Mouse (Mus musculus) gastrocnemius, postnatal 10 days (tissue): ENCODE data around the gene Fndc9. TPM values are rescaled to one million over a fixed set of nuclear protein-coding genes. Genes with fewer than 3 reads are reported as not detected.
A peak's percentile ranks its signal among the peaks of the same experiment; 100 is the strongest.

Experiments
- DNase-seq: peaks from one replicate; pipeline ENCODE4 v3.0.0; 2021; ENCODE audit warnings: mixed read lengths
- total RNA-seq, 2 experiments: library from RNA; stranded (reverse); gene quantifications; 2 replicates each; pipeline ENCODE4 v1.2.3; 2021

The Fndc9 gene
- total RNA-seq, 2 experiments from 2014 or later = not detected

- DNase-seq = peak; percentile 40
Observed at GRCm38 (mm10) chr11:46276778-46277177, 41.4 kb downstream of the Fndc9 start.

- DNase-seq = no peak
Observed at GRCm38 (mm10) chr11:46278140-46278539, 42.8 kb downstream of the Fndc9 start.

GRCm38 (mm10) chr11:46278709-46279108 lies 43.4 kb downstream of the Fndc9 start:
- DNase-seq = no peak

GRCm38 (mm10) chr11:46282612-46283011 lies 47.3 kb downstream of the Fndc9 start:
- DNase-seq = no peak

GRCm38 (mm10) chr11:46283800-46284199 lies 48.5 kb downstream of the Fndc9 start:
- no peak for DNase-seq

GRCm38 (mm10) chr11:46286803-46287202 lies 51.5 kb downstream of the Fndc9 start:
- DNase-seq = no peak

GRCm38 (mm10) chr11:46288091-46288490 lies 52.8 kb downstream of the Fndc9 start:
- DNase-seq = no peak

GRCm38 (mm10) chr11:46289022-46289421 lies 53.7 kb downstream of the Fndc9 start:
- no peak for DNase-seq

Other genes starting within 250 kb of the Fndc9 start
- 1 to 10 TPM in 1 of 2 experiments, under 1 TPM in 1; 0.72 to 1.4 TPM for gene Gm12166, start 183.2 kb upstream of the Fndc9 start, total RNA-seq
- gene Adam19, start 179.5 kb upstream of the Fndc9 start, total RNA-seq = 10 to 100 TPM; 30.9 to 42.8 TPM
- gene Nipal4, start 69.0 kb upstream of the Fndc9 start, total RNA-seq = under 1 TPM; 0.16 to 0.23 TPM
- 1 to 10 TPM in 1 of 2 experiments, under 1 TPM in 1; 0.87 to 4.3 TPM for gene Cyfip2, start 77.3 kb downstream of the Fndc9 start, total RNA-seq
- gene Itk, start 154.0 kb downstream of the Fndc9 start, total RNA-seq = under 1 TPM; 0.14 to 0.18 TPM
- not detected for gene Fam71b, start 161.0 kb downstream of the Fndc9 start, total RNA-seq
- 10 to 100 TPM; 17.4 to 18.4 TPM for gene Med7, start 201.4 kb downstream of the Fndc9 start, total RNA-seq
- under 1 TPM; 0.12 to 0.23 TPM for gene Havcr2, start 219.4 kb downstream of the Fndc9 start, total RNA-seq